Mouse (Mus musculus) megakaryocyte, embryonic 14.5 days (primary cell): Measurements from ENCODE around the gene Tekt1. TPM values are rescaled to one million over a fixed set of nuclear protein-coding genes. Genes with fewer than 3 reads are reported as not detected.

ENCODE experiments used
- H3K27me3 ChIP-seq: replicated peaks from 2 replicates; pipeline ENCODE3; 2012; ENCODE audit warnings: inconsistent platforms
- H3K36me3 ChIP-seq: replicated peaks from 2 replicates; pipeline ENCODE3; 2012; ENCODE audit warnings: low read length, inconsistent platforms, mixed read lengths
- H3K4me1 ChIP-seq: 2 replicates; pipeline ENCODE4 v1.6.1; 2012; ENCODE audit warnings: inconsistent platforms
- H3K4me3 ChIP-seq: replicated peaks from 2 replicates; pipeline ENCODE3; 2012; ENCODE audit warnings: moderate library complexity, mild to moderate bottlenecking, inconsistent platforms
- H3K9me3 ChIP-seq: 2 replicates; pipeline ENCODE4 v1.6.1; 2012; ENCODE audit warnings: inconsistent platforms
- FLI1 ChIP-seq: IDR thresholded peaks from 2 replicates; pipeline ENCODE4 v1.6.1; 2012; ENCODE audit warnings: low read length, inconsistent platforms, mixed read lengths
- GATA1 ChIP-seq: IDR thresholded peaks from 3 replicates; pipeline ENCODE4 v1.6.1; 2012; ENCODE audit warnings: mixed read lengths, low read length, inconsistent platforms, borderline replicate concordance
- polyA plus RNA-seq: library from polyadenylated mRNA; stranded (reverse); fragments of >175 nt; gene quantifications from 2 replicates; pipeline ENCODE4 v1.2.3, GENCODE M21; 2012; ENCODE audit warnings: low replicate concordance; ENCODE audit not compliant: insufficient read depth

Tekt1 gene
- polyA plus RNA-seq, 1 experiment: not detected

DNA sequence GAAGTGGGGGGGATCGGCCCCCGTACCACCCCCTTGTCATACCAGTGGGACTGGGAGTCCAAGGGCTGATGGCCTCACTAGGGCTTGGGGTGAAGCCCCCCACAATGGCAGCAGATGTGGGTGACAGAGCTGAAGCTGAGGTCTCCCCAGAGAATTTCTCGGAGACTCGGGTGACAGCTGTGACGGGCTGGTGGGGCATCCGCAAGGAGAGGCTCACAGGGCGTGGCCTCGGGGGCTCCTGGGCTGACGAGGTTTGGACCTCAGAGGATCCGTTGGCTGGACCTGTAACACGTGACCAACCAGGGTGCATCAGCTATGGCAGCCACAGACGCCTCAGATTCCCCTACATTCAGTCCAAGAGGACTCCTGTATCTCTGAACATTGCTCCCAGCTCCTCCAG lies 40.7 kb upstream of the Tekt1 start:
- H3K27me3 ChIP-seq: peaks cover 87% of the 10 kb centered on the region
- H3K36me3 ChIP-seq: no peaks in the 10 kb centered on the region
- TF ChIP-seq GATA1 (no peak), FLI1 (no peak)
- H3K4me3 ChIP-seq: no peak overlapping the region
- no peaks in the 10 kb centered on the region for H3K4me1 ChIP-seq
- peaks cover 7% of the 10 kb centered on the region for H3K9me3 ChIP-seq

DNA sequence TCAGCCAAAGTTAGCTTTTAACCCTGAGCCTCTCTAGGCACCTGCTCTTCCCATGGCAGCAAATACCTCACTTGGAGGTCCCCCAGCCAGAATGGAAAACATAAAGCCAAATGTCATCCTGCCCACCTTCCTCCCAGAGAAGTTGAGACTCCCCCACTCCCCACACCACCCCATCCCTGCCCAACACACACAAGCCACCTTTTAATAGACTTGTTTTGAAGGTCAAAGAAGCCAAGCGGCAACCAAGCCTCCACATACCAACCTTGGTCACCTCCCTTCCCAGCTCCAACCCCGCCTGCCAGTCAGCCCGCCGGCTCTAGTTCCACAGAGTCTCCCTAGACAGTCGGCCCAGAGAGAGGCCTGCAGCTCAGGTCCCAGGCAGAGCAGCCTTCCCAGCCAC lies 39.8 kb upstream of the Tekt1 start:
- peaks cover 87% of the 10 kb centered on the region for H3K27me3 ChIP-seq
- H3K9me3 ChIP-seq: peaks cover 7% of the 10 kb centered on the region
- no peak overlapping the region for H3K4me3 ChIP-seq
- no peaks in the 10 kb centered on the region for H3K36me3 ChIP-seq
- H3K4me1 ChIP-seq: no peaks in the 10 kb centered on the region
- no peak for TF ChIP-seq FLI1
- no peak for TF ChIP-seq GATA1

DNA sequence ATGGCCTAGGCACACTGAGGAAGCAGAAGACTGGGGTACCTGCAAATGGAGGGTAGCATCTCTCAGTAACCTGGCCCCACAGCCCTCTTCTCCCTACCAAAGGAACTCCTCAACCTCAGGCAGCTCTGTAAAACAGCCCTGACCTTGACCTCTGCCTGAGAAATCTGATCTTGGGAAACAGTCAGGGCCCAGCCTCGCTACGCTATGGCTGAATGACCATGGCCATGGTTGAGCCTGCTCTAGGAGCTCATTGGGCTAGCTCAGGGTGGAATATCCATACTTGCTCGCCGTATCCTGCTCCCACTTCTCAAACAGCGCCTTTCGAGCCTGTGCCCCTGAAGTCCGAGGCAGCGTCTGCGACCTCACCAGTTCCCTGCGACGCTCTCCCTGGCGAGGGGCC lies 38.8 kb upstream of the Tekt1 start:
- no peak overlapping the region for H3K4me3 ChIP-seq
- peaks cover 87% of the 10 kb centered on the region for H3K27me3 ChIP-seq
- no peaks in the 10 kb centered on the region for H3K36me3 ChIP-seq
- H3K9me3 ChIP-seq: peaks cover 7% of the 10 kb centered on the region
- TF ChIP-seq GATA1 (no peak), FLI1 (no peak)
- no peaks in the 10 kb centered on the region for H3K4me1 ChIP-seq

DNA sequence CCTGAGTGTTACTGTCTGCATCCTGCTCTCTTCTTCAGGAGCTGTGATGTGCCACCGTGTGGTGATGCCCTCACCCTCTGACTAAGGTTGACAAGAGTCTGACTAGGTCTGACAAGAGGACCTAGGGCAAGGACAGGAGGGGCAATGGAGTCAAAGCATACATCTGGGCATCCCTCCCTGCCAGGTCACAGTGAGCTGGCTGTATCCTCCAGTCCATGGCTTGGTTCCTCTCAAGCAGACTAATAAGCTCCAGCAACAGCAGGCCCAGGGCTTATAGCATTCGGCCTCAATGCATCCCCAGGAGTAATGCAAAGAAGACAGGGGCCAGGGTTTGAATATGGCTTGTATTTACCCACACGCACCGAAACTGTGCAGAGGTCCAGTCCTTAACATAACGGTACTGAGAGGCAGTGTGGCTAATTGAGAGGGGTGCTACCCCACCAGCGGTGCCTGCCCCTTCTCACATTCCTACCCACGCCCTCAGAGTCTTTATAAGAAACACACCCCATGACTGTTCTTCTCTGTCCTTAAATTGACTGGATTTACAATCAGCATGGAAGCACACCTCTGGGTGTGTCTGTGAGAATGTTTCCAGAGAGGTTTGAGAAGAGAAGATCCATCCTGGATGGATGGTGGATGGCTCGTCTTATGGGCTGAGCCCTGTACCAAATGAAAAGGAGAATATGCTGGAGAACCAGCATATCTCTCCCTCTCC lies 35.7 kb upstream of the Tekt1 start:
- Histone ChIP-seq H3K4me3 (no peak overlapping the region), H3K9me3 (peaks cover 7% of the 10 kb centered on the region), H3K27me3 (peaks cover 84% of the 10 kb centered on the region), H3K36me3 (no peaks in the 10 kb centered on the region), H3K4me1 (peaks cover 17% of the 10 kb centered on the region)
- no peak for TF ChIP-seq FLI1

DNA sequence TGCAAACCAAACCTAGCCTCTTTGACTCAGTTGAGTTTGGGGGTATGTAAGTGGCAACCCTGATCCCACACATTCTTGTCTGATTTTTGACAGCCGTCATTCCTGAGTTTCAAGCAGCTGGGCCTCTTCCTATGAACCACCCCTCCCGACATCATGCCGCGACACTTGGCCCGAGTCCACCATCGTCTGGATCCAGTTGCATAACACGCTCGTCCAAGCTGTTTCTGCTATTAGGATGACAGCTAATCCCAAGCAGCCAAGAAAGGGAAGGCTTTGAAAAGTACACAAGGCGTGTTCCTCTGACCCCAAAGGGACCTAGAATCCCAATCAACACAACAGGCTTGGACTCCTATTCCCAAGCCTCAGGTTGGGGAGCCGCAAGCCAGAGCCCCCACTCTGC lies 34.8 kb upstream of the Tekt1 start:
- TF ChIP-seq GATA1 (no peak), FLI1 (no peak)
- Histone ChIP-seq H3K36me3 (no peaks in the 10 kb centered on the region), H3K4me1 (peaks cover 17% of the 10 kb centered on the region), H3K9me3 (peaks cover 7% of the 10 kb centered on the region), H3K27me3 (peaks cover 75% of the 10 kb centered on the region), H3K4me3 (no peak overlapping the region)

DNA sequence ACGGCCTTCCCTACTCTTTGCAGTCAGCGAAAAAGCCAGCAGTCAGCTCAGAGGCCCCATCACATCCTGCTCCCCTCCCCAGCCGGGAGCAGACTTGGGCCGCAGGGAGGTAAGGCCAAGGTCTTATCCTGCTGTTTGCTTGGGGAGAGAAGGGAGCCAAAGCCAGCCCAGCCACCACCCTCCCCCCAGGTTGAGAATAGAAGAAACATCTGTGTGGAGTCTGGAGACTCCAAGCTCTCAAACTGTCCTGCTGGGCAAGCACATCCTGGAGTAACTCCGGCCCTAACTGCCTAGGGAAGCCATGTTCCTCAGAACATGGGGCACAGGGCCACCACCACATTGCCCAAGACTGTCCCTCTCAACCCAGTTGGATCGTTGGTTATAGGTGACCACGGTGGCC lies 34.4 kb upstream of the Tekt1 start:
- Histone ChIP-seq H3K36me3 (no peaks in the 10 kb centered on the region), H3K9me3 (peaks cover 7% of the 10 kb centered on the region), H3K4me1 (peaks cover 17% of the 10 kb centered on the region), H3K27me3 (peaks cover 74% of the 10 kb centered on the region), H3K4me3 (no peak overlapping the region)
- TF ChIP-seq GATA1 (no peak), FLI1 (no peak)

DNA sequence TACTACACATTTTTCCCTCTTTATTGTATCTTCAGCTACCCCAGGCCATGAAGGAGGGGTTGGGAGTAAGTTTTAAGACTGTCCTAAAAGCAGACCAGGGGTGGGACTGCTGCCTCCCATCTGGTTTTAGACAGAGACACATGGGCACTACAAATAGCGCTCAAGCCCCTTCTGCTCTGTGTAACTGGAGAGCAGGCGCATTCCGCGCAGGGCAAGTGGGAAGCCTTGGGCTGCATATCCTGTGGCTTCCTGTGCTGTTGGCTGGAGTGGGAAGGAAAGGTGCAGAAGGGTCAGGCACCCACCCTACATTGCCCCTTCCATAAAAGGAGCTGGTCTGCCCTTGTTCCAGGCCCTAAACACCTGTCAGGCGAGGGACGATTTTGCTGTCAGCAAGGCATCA lies 33.4 kb upstream of the Tekt1 start:
- Histone ChIP-seq H3K4me3 (no peak overlapping the region), H3K36me3 (no peaks in the 10 kb centered on the region), H3K9me3 (peaks cover 7% of the 10 kb centered on the region), H3K27me3 (peaks cover 67% of the 10 kb centered on the region), H3K4me1 (peaks cover 17% of the 10 kb centered on the region)
- TF ChIP-seq FLI1 (no peak), GATA1 (no peak)

DNA sequence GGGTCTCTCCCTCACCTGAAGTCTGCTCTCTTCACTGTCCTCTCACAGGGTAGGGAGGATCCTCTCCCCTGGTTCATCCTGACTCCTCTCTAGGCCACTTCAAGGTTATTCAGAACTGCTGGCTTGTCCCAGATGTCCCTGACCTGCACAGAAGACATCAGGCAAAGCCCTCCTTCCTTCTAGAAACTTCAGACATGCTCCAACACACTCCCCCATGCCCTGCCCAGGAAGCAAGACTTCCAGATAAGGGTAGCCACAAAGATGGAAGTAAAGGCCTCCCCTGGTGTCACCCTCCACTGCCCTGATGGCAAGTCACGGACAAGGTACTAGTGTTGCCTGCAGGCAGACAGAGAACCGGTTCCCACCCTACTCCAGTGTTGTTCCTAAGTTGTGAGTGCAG lies 32.5 kb upstream of the Tekt1 start:
- H3K4me3 ChIP-seq: no peak overlapping the region
- peaks cover 59% of the 10 kb centered on the region for H3K27me3 ChIP-seq
- peaks cover 3% of the 10 kb centered on the region for H3K9me3 ChIP-seq
- peaks cover 17% of the 10 kb centered on the region for H3K4me1 ChIP-seq
- H3K36me3 ChIP-seq: no peaks in the 10 kb centered on the region
- TF ChIP-seq GATA1 (no peak), FLI1 (no peak)

DNA sequence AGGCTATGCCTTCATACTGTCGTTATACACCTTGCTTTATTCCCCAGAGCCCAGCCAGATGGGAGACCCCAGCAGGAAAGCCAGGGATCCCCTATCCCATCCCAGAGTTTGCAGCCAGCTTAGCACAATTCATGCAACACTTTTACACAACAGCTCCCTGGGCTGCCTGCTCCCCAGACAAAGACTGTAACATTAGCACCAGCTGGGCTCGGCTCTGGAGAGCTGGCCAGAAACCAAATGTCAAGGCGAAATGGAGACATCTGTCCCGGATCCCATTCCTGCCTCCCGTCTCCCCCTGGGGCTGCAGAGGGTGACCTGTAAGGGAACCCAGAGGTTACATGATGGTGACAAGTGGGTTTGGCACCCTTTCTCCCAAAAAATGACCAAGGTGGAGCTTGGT lies 31.4 kb upstream of the Tekt1 start:
- no peak overlapping the region for H3K4me3 ChIP-seq
- peaks cover 53% of the 10 kb centered on the region for H3K27me3 ChIP-seq
- peaks cover 17% of the 10 kb centered on the region for H3K4me1 ChIP-seq
- H3K36me3 ChIP-seq: no peaks in the 10 kb centered on the region
- TF ChIP-seq GATA1 (no peak), FLI1 (no peak)
- H3K9me3 ChIP-seq: no peaks in the 10 kb centered on the region

DNA sequence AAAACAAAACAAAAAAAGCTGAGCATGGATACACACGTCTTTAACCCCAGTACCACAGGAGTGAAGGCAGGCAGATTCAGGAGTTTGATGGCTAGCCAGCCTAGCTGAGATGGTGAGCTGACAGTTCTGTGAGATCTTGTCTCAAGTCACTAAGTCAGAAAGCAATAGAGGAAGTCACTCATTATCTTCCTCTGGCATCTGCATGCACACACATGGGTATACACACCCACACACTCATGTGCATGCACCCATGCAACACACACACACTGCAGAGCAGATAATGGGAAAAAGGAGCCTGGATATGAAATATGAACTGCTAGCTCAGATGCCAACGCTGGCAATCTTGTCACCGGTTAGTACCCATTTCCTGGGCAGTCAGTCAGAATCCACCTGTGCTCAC lies 31.0 kb upstream of the Tekt1 start:
- Histone ChIP-seq H3K27me3 (peaks cover 54% of the 10 kb centered on the region), H3K4me3 (no peak overlapping the region), H3K36me3 (no peaks in the 10 kb centered on the region), H3K4me1 (peaks cover 17% of the 10 kb centered on the region), H3K9me3 (no peaks in the 10 kb centered on the region)
- TF ChIP-seq GATA1: no peak
- TF ChIP-seq FLI1: no peak

DNA sequence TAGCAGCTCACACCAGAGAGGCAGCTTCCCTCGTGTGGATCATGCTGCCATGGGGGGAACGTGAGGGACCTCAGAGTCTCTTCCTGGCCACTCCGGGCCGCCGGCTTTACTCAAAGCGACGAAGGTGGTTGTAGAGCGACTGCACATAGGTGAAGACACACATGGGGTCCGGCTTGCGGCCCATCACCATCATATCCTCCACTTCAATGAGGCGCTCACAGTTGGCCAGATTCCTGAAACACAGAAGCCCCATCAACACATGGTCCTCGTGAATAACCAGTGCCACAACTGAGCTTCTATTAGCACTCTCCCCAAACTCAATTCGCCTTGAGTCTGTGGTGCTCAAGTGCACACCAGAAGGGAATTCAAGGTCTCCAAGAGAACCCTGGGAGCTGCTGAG lies 28.9 kb upstream of the Tekt1 start:
- TF ChIP-seq FLI1: no peak
- no peak for TF ChIP-seq GATA1
- peaks cover 17% of the 10 kb centered on the region for H3K4me1 ChIP-seq
- H3K4me3 ChIP-seq: no peak overlapping the region
- H3K36me3 ChIP-seq: no peaks in the 10 kb centered on the region
- H3K27me3 ChIP-seq: peaks cover 44% of the 10 kb centered on the region
- no peaks in the 10 kb centered on the region for H3K9me3 ChIP-seq
